Comparison of ENCODE assay signal across 8 mouse cellular contexts in genomic region chr9:122950643-122951475, GRCm38 (mm10). TPM values are rescaled to one million over a fixed set of nuclear protein-coding genes. Genes with fewer than 3 reads are reported as not detected.
DNase-seq lines count a peak whose midpoint lies in the region; ATAC-seq and TF ChIP-seq lines count a peak whose summit lies in the region.

Gene 1110059G10Rik, minus strand, starts transcription at chr9:122951000.
Gene Kif15, plus strand, starts transcription at chr9:122951046.

- no peaks in the 10 kb centered on the region for H3K27me3 ChIP-seq in forebrain, embryonic 15.5 days
- no peaks in the 10 kb centered on the region for H3K27me3 ChIP-seq in lung, embryonic 14.5 days (ENCODE audit: insufficient read depth, low read length)
- H3K27me3 ChIP-seq in thymus, adult 2 months (ENCODE audit: control insufficient read depth, insufficient read depth, low read length): no peaks in the 10 kb centered on the region

- no peaks in the 10 kb centered on the region for H3K36me3 ChIP-seq in ES-E14 (ENCODE audit: control insufficient read depth, insufficient read depth, low read length, poor library complexity, severe bottlenecking)
- H3K36me3 ChIP-seq in forebrain, embryonic 15.5 days: peaks cover 11% of the 10 kb centered on the region
- peaks cover 23% of the 10 kb centered on the region; the same call in 1 of the 2 replicates for H3K36me3 ChIP-seq in lung, embryonic 14.5 days (ENCODE audit: insufficient read depth)
- H3K36me3 ChIP-seq in thymus, adult 2 months (ENCODE audit: control insufficient read depth, insufficient read depth, low read length): peaks cover 12% of the 10 kb centered on the region; the same call in 1 of the 2 replicates

- DNase-seq in ES-E14 (ENCODE audit: low read depth, low spot score): peak; percentile 91
- DNase-seq in cerebellum, adult 11-12 months: peak; percentile 88
- DNase-seq in heart, postnatal 25 days (ENCODE audit: low spot score): peak; percentile 78
- DNase-seq in layer of hippocampus, adult 2 months (ENCODE audit: low spot score in 2 of 2): peak; percentile 89 to 95
- DNase-seq in lung, embryonic 14.5 days: peak; percentile 98
- peak; percentile 91 for DNase-seq in thymus, adult 2 months

- H3K4me2 ChIP-seq in forebrain, embryonic 15.5 days (replicated peaks): peak within 1 kb of the TSS; percentile 91
- peak within 1 kb of the TSS; percentile 92 for H3K4me2 ChIP-seq in lung, embryonic 14.5 days

- peak within 1 kb of the TSS; percentile 65 for H3K27ac ChIP-seq in ES-E14 (ENCODE audit: insufficient read depth, low read depth, low read length, poor library complexity, severe bottlenecking)
- H3K27ac ChIP-seq in forebrain, embryonic 15.5 days (replicated peaks): peak within 1 kb of the TSS; percentile 75
- peak within 1 kb of the TSS; percentile 95 for H3K27ac ChIP-seq in layer of hippocampus, adult 2 months
- H3K27ac ChIP-seq in lung, embryonic 14.5 days (ENCODE audit: low read depth): peak within 1 kb of the TSS; percentile 80
- 0 out of 2 replicates have a peak within 1 kb of the TSS, but pooled peaks have one; percentile 24 for H3K27ac ChIP-seq in olfactory bulb, adult 2 months (ENCODE audit: insufficient read depth, low read depth, low read length)
- H3K27ac ChIP-seq in thymus, adult 2 months (ENCODE audit: control insufficient read depth, insufficient read depth, low read length): no peak within 1 kb of the TSS

- in situ Hi-C loops in ES-E14 (cut with MboI; ENCODE audit: low sequenced_read_pairs in 2 of 2, unreplicated experiment in 2 of 2): no loop called here

- under 1% methylated on average over 64 of the region's 64 CpGs for WGBS in forebrain, embryonic 15.5 days
- under 1% methylated on average over 64 of the region's 64 CpGs for WGBS in lung, embryonic 14.5 days
- WGBS in olfactory bulb, adult 2 months: under 1% methylated on average over 64 of the region's 64 CpGs
- under 1% methylated on average over 64 of the region's 64 CpGs for WGBS in thymus, adult 2 months

- intact Hi-C loops in heart, postnatal 25 days (cut with DNase I): loop anchor here (2.0 to 5.0 kb wide), 4 partner anchors 64 to 214 kb away; partner anchors contain the start of genes Zfp445 and Zkscan7

- peaks cover 4 to 8% of the 10 kb centered on the region in 2 experiments; a peak in 1 of 4 replicates for H3K4me1 ChIP-seq in ES-E14 (ENCODE audit: control insufficient read depth in 2 of 2, insufficient read depth in 2 of 2, low read length in 2 of 2, poor library complexity in 1 of 2)
- peaks cover 25% of the 10 kb centered on the region for H3K4me1 ChIP-seq in forebrain, embryonic 15.5 days
- peaks cover 9% of the 10 kb centered on the region for H3K4me1 ChIP-seq in lung, embryonic 14.5 days (ENCODE audit: insufficient read depth)
- peaks cover 3% of the 10 kb centered on the region; the same call in 1 of the 2 replicates for H3K4me1 ChIP-seq in olfactory bulb, adult 2 months (ENCODE audit: control insufficient read depth, insufficient read depth, low read length)
- H3K4me1 ChIP-seq in thymus, adult 2 months (replicated peaks; ENCODE audit: control insufficient read depth, insufficient read depth, low read length): no peaks in the 10 kb centered on the region; the same call in 1 of the 2 replicates

- peak; percentile 62 for TF ChIP-seq CTCF in layer of hippocampus, adult 2 months (conservative IDR thresholded peaks at IDR 0.05)
- no peak for TF ChIP-seq CTCF in lung, embryonic 14.5 days (IDR thresholded peaks at IDR 0.05; ENCODE audit: low read depth)
- TF ChIP-seq CTCF in olfactory bulb, adult 2 months (IDR thresholded peaks at IDR 0.05; ENCODE audit: insufficient read depth, low read depth, low read length): no peak
- peak; percentile 60; the same call in 1 of the 2 replicates for TF ChIP-seq CTCF in thymus, adult 2 months (IDR thresholded peaks at IDR 0.05; ENCODE audit: borderline replicate concordance, control insufficient read depth, extremely low read depth, insufficient read depth, low read length, poor library complexity)

- peak; percentile 59; the same call in 1 of the 2 replicates for TF ChIP-seq POLR2A in olfactory bulb, adult 2 months (IDR thresholded peaks at IDR 0.05; ENCODE audit: insufficient read depth, low read depth, low read length)
- peak; percentile 65; the same call in 1 of the 2 replicates for TF ChIP-seq POLR2A in thymus, adult 2 months (IDR thresholded peaks at IDR 0.05; ENCODE audit: control insufficient read depth, extremely low read depth, insufficient read depth, low read length, poor library complexity)

- H3K9me3 ChIP-seq in ES-E14 (ENCODE audit: control insufficient read depth, insufficient read depth, low read depth, low read length): no peaks in the 10 kb centered on the region
- no peaks in the 10 kb centered on the region for H3K9me3 ChIP-seq in forebrain, embryonic 15.5 days
- H3K9me3 ChIP-seq in lung, embryonic 14.5 days (ENCODE audit: low read depth, low read length): no peaks in the 10 kb centered on the region

- H3K4me3 ChIP-seq in ES-E14 (ENCODE audit: insufficient read depth in 1 of 2, low read depth in 1 of 2, low read length in 2 of 2, poor library complexity in 1 of 2, severe bottlenecking in 1 of 2): peak within 1 kb of the TSS; percentile 95 to 98
- peak within 1 kb of the TSS; percentile 79 for H3K4me3 ChIP-seq in forebrain, embryonic 15.5 days
- H3K4me3 ChIP-seq in layer of hippocampus, adult 2 months: peak within 1 kb of the TSS; percentile 69
- peak within 1 kb of the TSS; percentile 83 for H3K4me3 ChIP-seq in lung, embryonic 14.5 days (ENCODE audit: low read depth, low read length)
- H3K4me3 ChIP-seq in olfactory bulb, adult 2 months (ENCODE audit: insufficient read depth, low read depth, low read length): peak within 1 kb of the TSS; percentile 73
- peak within 1 kb of the TSS; percentile 76 for H3K4me3 ChIP-seq in thymus, adult 2 months (ENCODE audit: control insufficient read depth, insufficient read depth, low read length)

- peak; percentile 95 for ATAC-seq in forebrain, embryonic 15.5 days (replicated peaks)
- peak; percentile 95 for ATAC-seq in lung, embryonic 14.5 days (ENCODE audit: insufficient read depth)

- H3K9ac ChIP-seq in ES-E14 (ENCODE audit: insufficient read depth, low read depth, low read length, poor library complexity, severe bottlenecking): peak within 1 kb of the TSS; percentile 98
- peak within 1 kb of the TSS; percentile 70 for H3K9ac ChIP-seq in forebrain, embryonic 15.5 days (replicated peaks)
- H3K9ac ChIP-seq in lung, embryonic 14.5 days: peak within 1 kb of the TSS; percentile 86

TF ChIP-seq in ES-E14, 5 proteins besides CTCF, POLR2A, EP300 and RAD21:
- TF ChIP-seq ZNF384 (IDR thresholded peaks at IDR 0.05; ENCODE audit: low read depth, low read length) (no peak), HCFC1 (IDR thresholded peaks at IDR 0.05; ENCODE audit: borderline replicate concordance, insufficient read depth, low read length) (0 out of 2 replicates have a peak, but pooled peaks have one; percentile 70), ZC3H11A (IDR thresholded peaks at IDR 0.05; ENCODE audit: borderline replicate concordance, low read depth, low read length) (0 out of 2 replicates have a peak, but pooled peaks have one; percentile 21)

RNA-seq across cellular contexts. Expression of gene 1110059G10Rik, which starts in this region (rescaled TPM):
- total RNA-seq in ES-E14 (2012; rRNA removed): 3.2 and 5.6 TPM in 2 replicates
- 31.4 and 33.5 TPM in 2 replicates for polyA plus RNA-seq in forebrain, embryonic 15.5 days (2015; fragmentation: Nextera tagmentation; extraction: Ambion mirVana)
- 10 to 100 TPM; 15.1 to 19.3 TPM for total RNA-seq in heart, postnatal 25 days (2021)
- total RNA-seq in layer of hippocampus, adult 2 months (2021): 10 to 100 TPM; 21.2 to 23.6 TPM
- polyA plus RNA-seq in lung, embryonic 14.5 days (2014; fragmentation: Nextera tagmentation; extraction: Ambion mirVana): 30.4 and 32.8 TPM in 2 replicates
- not detected in 2 replicates for polyA plus RNA-seq in olfactory bulb, adult 2 months (2012; ENCODE audit: insufficient read depth, insufficient read length, low replicate concordance, missing spikeins)
- 2.9 and 3.2 TPM in 2 replicates for polyA plus RNA-seq in thymus, adult 2 months (2012; rRNA removed)

RNA-seq across cellular contexts. Expression of gene Kif15, which starts in this region (rescaled TPM):
- total RNA-seq in ES-E14 (2012; rRNA removed): 81.6 and 91.4 TPM in 2 replicates
- 28.2 and 29.1 TPM in 2 replicates for polyA plus RNA-seq in forebrain, embryonic 15.5 days (2015; fragmentation: Nextera tagmentation; extraction: Ambion mirVana)
- total RNA-seq in heart, postnatal 25 days (2021): 1 to 10 TPM in 1 of 2 experiments, under 1 TPM in 1; 0.91 to 1.1 TPM
- 1 to 10 TPM in 1 of 2 experiments, under 1 TPM in 1; 0.79 to 1.6 TPM for total RNA-seq in layer of hippocampus, adult 2 months (2021)
- 80.5 and 82.9 TPM in 2 replicates for polyA plus RNA-seq in lung, embryonic 14.5 days (2014; fragmentation: Nextera tagmentation; extraction: Ambion mirVana)
- polyA plus RNA-seq in olfactory bulb, adult 2 months (2012; ENCODE audit: insufficient read depth, insufficient read length, low replicate concordance, missing spikeins): not detected in 2 replicates
- 40.1 and 62.8 TPM in 2 replicates for polyA plus RNA-seq in thymus, adult 2 months (2012; rRNA removed)

Comparison
In these comparisons a context has a peak if more than half of its experiments do, and no peak if none do; other contexts are left out.
1. RNA of gene Kif15 (total RNA-seq): 81.6 to 91.4 TPM in ES-E14; 0.79 to 1.6 TPM in layer of hippocampus, adult 2 months and 0.91 to 1.1 TPM in heart, postnatal 25 days; every median in the first group is over 10 times any median in the second.
2. CTCF ChIP-seq: peak in layer of hippocampus, adult 2 months (single experiment) and thymus, adult 2 months (single experiment); none in lung, embryonic 14.5 days (single experiment) and olfactory bulb, adult 2 months (single experiment).
3. Peak in every context shown above with its lines, with median percentiles within 50 percentile points of each other: DNase-seq, H3K4me3 ChIP-seq and H3K9ac ChIP-seq.